In genomic region chr19:46510824-46511223, GRCm38 (mm10) we compare ENCODE assay signal across 9 mouse cellular contexts. TPM values are rescaled to one million over a fixed set of nuclear protein-coding genes. Genes with fewer than 3 reads are reported as not detected.
A peak's percentile ranks its signal among the peaks of the same experiment; 100 is the strongest.
DNase-seq lines count a peak whose midpoint lies in the region; ATAC-seq and TF ChIP-seq lines count a peak whose summit lies in the region.
"Had no signal": no experiment of that assay in that cellular context is flagged by ENCODE, and none has a peak within 500 bp of the region (broad histone marks: within the 10 kb centered on the region; RNA-seq: fewer than 3 reads in every experiment).

No protein-coding gene starts in this region.

- H3K9ac ChIP-seq in liver, adult 2 months (ENCODE audit: low read depth, low read length), result no peak overlapping the region
- H3K9ac ChIP-seq in embryonic facial prominence, embryonic 15.5 days, result no peak overlapping the region

- no peak overlapping the region for H3K4me2 ChIP-seq in embryonic facial prominence, embryonic 15.5 days (replicated peaks)

- H3K4me1 ChIP-seq in liver, adult 2 months (ENCODE audit: control insufficient read depth, insufficient read depth, low read length), result peaks cover 28% of the 10 kb centered on the region
- peaks cover 46% of the 10 kb centered on the region for H3K4me1 ChIP-seq in embryonic facial prominence, embryonic 15.5 days

- peaks cover 36% of the 10 kb centered on the region for H3K79me2 ChIP-seq in liver, adult 2 months (ENCODE audit: control insufficient read depth, insufficient read depth, low read length)

- peak; percentile 32 to 39 for DNase-seq in cerebellum, postnatal 10 days
- DNase-seq in cerebellum, postnatal 25 days, result no peak
- DNase-seq in liver, adult 2 months (ENCODE audit: extremely low read depth, low read depth, low spot score), result no peak
- DNase-seq in liver (no peak), MN1 (ENCODE audit: low spot score) (no peak)
- no peak for DNase-seq in layer of hippocampus, postnatal 25 days (ENCODE audit: extremely low spot score in 1 of 2, low spot score in 1 of 2)

- peaks cover 25% of the 10 kb centered on the region for H3K36me3 ChIP-seq in liver, adult 2 months (ENCODE audit: control insufficient read depth, insufficient read depth, low read length)
- peaks cover 54% of the 10 kb centered on the region for H3K36me3 ChIP-seq in embryonic facial prominence, embryonic 15.5 days

- H3K9me3 ChIP-seq in embryonic facial prominence, embryonic 15.5 days (replicated peaks), result no peaks in the 10 kb centered on the region

- TF ChIP-seq POLR2A in liver, adult 2 months (IDR thresholded peaks at IDR 0.05; ENCODE audit: extremely low read depth, insufficient read depth, low read length), result no peak

- peak; percentile 64 for TF ChIP-seq CTCF in liver, adult 2 months (IDR thresholded peaks at IDR 0.05; ENCODE audit: low read depth, low read length)

- 52% methylated on average over 3 of the region's 3 CpGs for WGBS in liver, adult 2 months
- 44% methylated on average over 3 of the region's 3 CpGs for WGBS in embryonic facial prominence, embryonic 15.5 days

- H3K4me3 ChIP-seq in liver, adult 2 months (ENCODE audit: insufficient read depth, low read depth, low read length), result no peak overlapping the region; the same call in 1 of the 2 replicates
- no peak overlapping the region for H3K4me3 ChIP-seq in embryonic facial prominence, embryonic 15.5 days (replicated peaks)

- H3K27ac ChIP-seq in liver, adult 2 months (replicated peaks; ENCODE audit: insufficient read depth, low read depth, low read length), result peak overlapping the region; percentile 37
- peak overlapping the region; percentile 44; the same call in 1 of the 2 replicates for H3K27ac ChIP-seq in embryonic facial prominence, embryonic 15.5 days (replicated peaks)

- no peak for ATAC-seq in embryonic facial prominence, embryonic 15.5 days (ENCODE audit: insufficient number of reproducible peaks, low FRiP score, low TSS enrichment, low read depth)
- ATAC-seq in neutrophil, adult 5-6 weeks (ENCODE audit: extremely low read depth, insufficient number of reproducible peaks, low FRiP score, poor library complexity, severe bottlenecking), result peak; percentile 61
- ATAC-seq: Patski had no signal

- no peaks in the 10 kb centered on the region for H3K27me3 ChIP-seq in liver, adult 2 months (ENCODE audit: control insufficient read depth, insufficient read depth, low read length)
- no peaks in the 10 kb centered on the region for H3K27me3 ChIP-seq in embryonic facial prominence, embryonic 15.5 days
- H3K27me3 ChIP-seq: Patski had no signal

RNA-seq across cellular contexts. Expression of gene Trim8, which starts 9.3 kb away (rescaled TPM):
- total RNA-seq in liver, adult 2 months (2014; rRNA removed), result 7.3 and 9.9 TPM in 2 replicates
- polyA plus RNA-seq in liver, adult 2 months (2012; rRNA removed), result 17.7 and 20.0 TPM in 2 replicates
- 20.7 and 21.7 TPM in 2 replicates for polyA plus RNA-seq in embryonic facial prominence, embryonic 15.5 days (2015; fragmentation: Nextera tagmentation; extraction: Ambion mirVana)
- 36.7 and 47.5 TPM in 2 replicates for total RNA-seq in neutrophil, adult 5-6 weeks (2017)
- total RNA-seq in layer of hippocampus, postnatal 25 days (2021), result 100 to 1,000 TPM; 105 to 109 TPM

Comparison
In these comparisons a context has a peak if more than half of its experiments do, and no peak if none do; other contexts are left out.
1. DNase-seq: peak in cerebellum, postnatal 10 days (2 of 2); none in cerebellum, postnatal 25 days (0 of 2), liver, adult 2 months (single experiment), liver (single experiment), layer of hippocampus, postnatal 25 days (0 of 2) and MN1 (single experiment).